Mouse (Mus musculus) midbrain, embryonic 16.5 days (tissue): ENCODE measurements around the gene S1pr4. TPM values are rescaled to one million over a fixed set of nuclear protein-coding genes. Genes with fewer than 3 reads are reported as not detected.

Experiments used
- ATAC-seq: fragments of 200-750 bp; cut with Nextera tagmentation; 2 replicates; pipeline ENCODE4 v1.8.0; 2017; ENCODE audit warnings: moderate TSS enrichment
- H3K27ac ChIP-seq: fragments of 300-500 bp; sonication (generic); 2 replicates; pipeline ENCODE4 v1.5.1; 2014; ENCODE audit warnings: mild to moderate bottlenecking, low read length, mixed read lengths
- H3K27me3 ChIP-seq: fragments of 300-500 bp; sonication (generic); 2 replicates; pipeline ENCODE4 v1.6.1; 2014; ENCODE audit warnings: low read depth, low read length, mixed read lengths; ENCODE audit not compliant: control insufficient read depth, insufficient read depth
- H3K36me3 ChIP-seq: fragments of 300-500 bp; sonication (generic); 2 replicates; pipeline ENCODE4 v1.6.1; 2014; ENCODE audit warnings: mild to moderate bottlenecking, low read length, moderate library complexity, mixed read lengths; ENCODE audit not compliant: control insufficient read depth, insufficient read depth
- H3K4me1 ChIP-seq: fragments of 300-500 bp; sonication (generic); 2 replicates; pipeline ENCODE4 v1.6.1; 2014; ENCODE audit warnings: mild to moderate bottlenecking, low read length, mixed read lengths; ENCODE audit not compliant: control insufficient read depth, insufficient read depth
- H3K4me2 ChIP-seq: fragments of 300-500 bp; sonication (generic); 2 replicates; pipeline ENCODE4 v1.6.1; 2014; ENCODE audit warnings: mild to moderate bottlenecking, low read length, mixed read lengths
- H3K4me3 ChIP-seq: fragments of 300-500 bp; sonication (generic); 2 replicates; pipeline ENCODE4 v1.5.1; 2014; ENCODE audit warnings: low read depth, mild to moderate bottlenecking, low read length, moderate library complexity, mixed read lengths
- H3K9ac ChIP-seq: fragments of 300-500 bp; sonication (generic); 2 replicates; pipeline ENCODE4 v1.6.1; 2014; ENCODE audit warnings: low read depth, low read length, mixed read lengths
- H3K9me3 ChIP-seq: fragments of 300-500 bp; sonication (generic); replicated peaks from 2 replicates; pipeline ENCODE4 v1.6.1; 2014; ENCODE audit warnings: mild to moderate bottlenecking, low read length, mixed read lengths; ENCODE audit not compliant: control insufficient read depth, poor library complexity, severe bottlenecking
- WGBS: fragments of 180-500 bp; shearing (Covaris S2); extraction: QIAGEN DNeasy Blood & Tissue Kit; methylation state at CpG from one replicate; pipeline ENCODE4 v1.1.7; 2014; 5-methylcytosine and 5-hydroxymethylcytosine counted together
- polyA plus RNA-seq: library from polyadenylated mRNA; unstranded; fragments of >200 nt; fragmentation: Nextera tagmentation; extraction: Ambion mirVana; gene quantifications from 2 replicates; pipeline ENCODE4 v1.2.1, GENCODE M21; 2015

The S1pr4 gene
- polyA plus RNA-seq, 1 experiment from 2014 or later: 0.44 TPM

DNA sequence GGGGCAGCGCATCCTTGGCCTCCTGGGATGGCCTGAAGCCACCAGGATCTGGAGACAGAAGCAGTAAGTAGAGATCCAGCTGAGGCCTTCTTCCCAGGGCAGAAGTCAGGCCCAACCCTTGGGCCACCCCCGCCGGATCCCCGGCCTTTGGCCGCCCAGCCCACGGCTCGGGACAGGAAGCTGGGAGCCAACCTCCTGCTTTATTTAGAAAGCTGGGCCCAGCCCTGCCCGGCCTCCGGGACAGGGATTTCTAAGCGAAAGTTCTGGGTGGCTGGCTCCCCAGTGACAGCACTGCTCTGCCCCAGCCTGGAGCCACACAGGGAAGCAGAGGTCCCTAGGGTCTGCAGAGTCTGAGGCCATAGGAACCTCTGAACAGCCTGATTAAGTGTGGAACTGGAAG, 41.9 kb upstream of the S1pr4 start:
- Histone ChIP-seq H3K9me3 (no peaks in the 10 kb centered on the region), H3K36me3 (no peaks in the 10 kb centered on the region), H3K27ac (no peak overlapping the region), H3K27me3 (no peaks in the 10 kb centered on the region), H3K4me3 (no peak overlapping the region), H3K4me2 (no peak overlapping the region), H3K9ac (no peak overlapping the region), H3K4me1 (peaks cover 23% of the 10 kb centered on the region)
- 91% methylated on average over 10 of the region's 10 CpGs for WGBS
- no peak for ATAC-seq

DNA sequence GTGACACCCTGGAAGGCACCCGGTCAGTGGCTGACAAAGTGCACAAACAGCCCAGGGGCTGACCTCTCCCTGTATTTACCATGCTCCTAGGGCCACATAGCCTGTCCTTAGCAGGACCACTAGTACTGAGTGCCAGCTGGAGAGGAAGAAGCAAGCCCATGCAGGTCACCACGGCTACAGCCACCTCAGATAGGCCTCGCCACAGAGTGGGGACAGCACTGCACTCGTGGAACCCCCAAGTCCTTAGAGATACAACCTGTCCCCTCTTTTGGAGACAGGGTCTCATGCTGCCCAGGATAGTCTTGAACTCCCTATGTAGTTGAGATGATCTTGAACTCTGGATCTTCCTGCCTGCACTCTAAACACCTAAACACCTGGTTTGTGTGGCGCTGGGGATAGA, 41.4 kb upstream of the S1pr4 start:
- no peaks in the 10 kb centered on the region for H3K27me3 ChIP-seq
- WGBS: 89% methylated on average over 5 of the region's 5 CpGs
- no peaks in the 10 kb centered on the region for H3K9me3 ChIP-seq
- H3K4me1 ChIP-seq: peaks cover 23% of the 10 kb centered on the region
- no peak overlapping the region for H3K27ac ChIP-seq
- ATAC-seq: no peak
- no peak overlapping the region for H3K9ac ChIP-seq
- H3K36me3 ChIP-seq: no peaks in the 10 kb centered on the region
- no peak overlapping the region for H3K4me3 ChIP-seq
- H3K4me2 ChIP-seq: no peak overlapping the region

DNA sequence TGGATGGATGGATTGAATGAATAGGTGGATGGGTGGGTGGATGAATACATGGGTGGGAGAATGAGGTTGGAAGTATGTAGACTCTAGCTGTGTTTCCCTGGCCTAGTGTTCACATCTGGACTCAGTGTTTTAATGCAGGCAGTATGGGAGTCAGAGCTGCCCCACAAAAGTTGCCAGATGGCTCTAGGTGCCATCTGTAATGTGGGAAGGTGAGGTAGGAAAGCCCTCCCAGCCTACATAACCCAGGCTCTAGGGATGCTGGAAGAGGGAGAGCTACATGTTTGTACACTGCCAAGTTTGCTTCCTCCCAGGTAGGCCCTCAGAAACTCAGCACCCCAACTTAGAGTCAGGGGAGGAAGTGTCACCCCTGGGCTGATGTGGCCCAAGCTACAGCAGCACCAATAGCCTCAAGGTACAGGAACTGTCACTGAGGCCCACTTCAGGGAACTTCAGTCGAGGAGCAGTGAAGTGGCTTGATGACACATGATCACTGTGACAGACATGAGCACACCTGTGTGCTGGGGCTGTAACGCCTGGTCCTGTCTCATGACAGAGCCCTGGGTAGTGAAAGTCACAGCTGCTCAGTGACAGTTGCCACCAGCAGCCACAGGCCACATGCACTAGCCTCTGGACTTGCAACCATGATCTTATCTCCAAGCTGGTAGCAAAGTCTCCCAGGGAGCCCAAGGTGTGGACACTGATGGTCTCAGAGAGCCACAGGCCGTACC, 38.6 kb upstream of the S1pr4 start:
- H3K4me3 ChIP-seq: no peak overlapping the region
- H3K9me3 ChIP-seq: no peaks in the 10 kb centered on the region
- no peak for ATAC-seq
- H3K27ac ChIP-seq: no peak overlapping the region
- H3K4me1 ChIP-seq: peaks cover 17% of the 10 kb centered on the region
- H3K9ac ChIP-seq: no peak overlapping the region
- WGBS: 90% methylated on average over 3 of the region's 3 CpGs
- no peak overlapping the region for H3K4me2 ChIP-seq
- H3K36me3 ChIP-seq: no peaks in the 10 kb centered on the region; the same call in 1 of the 2 replicates
- H3K27me3 ChIP-seq: no peaks in the 10 kb centered on the region

DNA sequence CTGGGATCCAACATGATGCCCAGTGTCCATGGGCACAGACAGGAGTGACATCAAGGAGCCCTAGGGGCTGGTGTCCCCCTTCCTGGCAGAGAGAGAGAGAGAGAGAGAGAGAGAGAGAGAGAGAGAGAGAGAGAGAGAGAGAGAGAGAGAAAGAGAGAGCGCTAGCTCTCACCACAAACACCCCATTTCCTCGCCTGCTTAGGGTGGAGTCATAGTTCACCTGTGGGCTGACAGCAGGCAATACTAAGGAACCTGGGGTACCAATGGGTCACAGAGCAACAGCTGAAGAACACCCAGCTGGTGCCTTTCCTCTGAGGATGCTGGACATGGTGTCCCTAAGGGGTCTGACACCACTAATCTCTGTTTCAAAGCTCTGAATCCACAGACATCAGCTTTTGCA, 37.5 kb upstream of the S1pr4 start:
- Histone ChIP-seq H3K9me3 (no peaks in the 10 kb centered on the region), H3K27me3 (no peaks in the 10 kb centered on the region), H3K36me3 (peaks cover 4% of the 10 kb centered on the region), H3K4me1 (peaks cover 6% of the 10 kb centered on the region), H3K9ac (no peak overlapping the region), H3K4me3 (no peak overlapping the region), H3K4me2 (no peak overlapping the region), H3K27ac (no peak overlapping the region)
- no peak for ATAC-seq
- WGBS: 92% methylated on average over 2 of the region's 2 CpGs

DNA sequence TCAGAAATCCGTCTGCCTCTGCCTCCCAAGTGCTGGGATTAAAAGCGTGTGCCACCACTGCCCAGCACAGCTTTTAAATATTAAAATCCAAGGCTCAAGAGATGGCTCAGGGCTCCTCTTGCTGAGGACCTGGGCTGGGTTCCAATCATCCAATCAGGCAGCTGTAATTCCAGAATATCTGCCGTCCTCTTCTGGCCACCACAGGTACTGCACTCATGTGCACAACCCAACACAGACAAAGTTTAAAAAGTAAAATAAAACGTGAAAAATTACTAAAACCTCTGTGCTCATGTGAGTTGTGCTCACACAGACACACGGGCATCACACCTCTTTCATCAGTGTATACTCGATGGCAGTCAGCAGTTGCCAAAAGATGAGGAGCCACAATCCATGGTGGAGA, 36.8 kb upstream of the S1pr4 start:
- Histone ChIP-seq H3K4me1 (peaks cover under 1% of the 10 kb centered on the region; the same call in 1 of the 2 replicates), H3K9ac (no peak overlapping the region), H3K4me3 (no peak overlapping the region), H3K9me3 (no peaks in the 10 kb centered on the region), H3K36me3 (peaks cover 7% of the 10 kb centered on the region), H3K4me2 (no peak overlapping the region), H3K27ac (no peak overlapping the region), H3K27me3 (no peaks in the 10 kb centered on the region)
- no peak for ATAC-seq
- WGBS: 77% methylated on average over 6 of the region's 6 CpGs

DNA sequence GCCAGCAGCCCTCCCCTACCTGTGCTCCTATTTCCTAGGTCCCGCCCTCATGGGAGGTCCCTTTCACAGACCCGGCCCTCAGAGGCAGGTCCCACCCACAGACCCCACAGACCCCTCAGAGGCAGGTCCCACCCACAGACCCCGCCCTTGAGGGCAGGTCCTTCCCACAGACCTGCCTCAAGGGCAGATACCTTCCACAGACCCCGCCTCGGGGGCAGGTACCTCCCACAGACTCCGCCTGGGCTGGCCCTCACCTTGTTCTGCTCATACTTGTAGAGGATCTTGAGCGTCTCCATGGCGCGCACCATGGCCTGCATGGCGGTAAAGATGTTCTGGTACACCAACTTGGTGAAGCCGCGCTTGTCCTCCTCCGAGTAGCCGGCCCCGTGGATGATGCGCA, 34.9 kb upstream of the S1pr4 start:
- Histone ChIP-seq H3K27me3 (no peaks in the 10 kb centered on the region), H3K27ac (no peak overlapping the region), H3K4me1 (no peaks in the 10 kb centered on the region; the same call in 1 of the 2 replicates), H3K9ac (no peak overlapping the region), H3K36me3 (peaks cover 7% of the 10 kb centered on the region), H3K4me3 (no peak overlapping the region), H3K9me3 (no peaks in the 10 kb centered on the region), H3K4me2 (no peak overlapping the region)
- 74% methylated on average over 16 of the region's 16 CpGs for whole genome bisulfite sequencing
- ATAC-seq: no peak

DNA sequence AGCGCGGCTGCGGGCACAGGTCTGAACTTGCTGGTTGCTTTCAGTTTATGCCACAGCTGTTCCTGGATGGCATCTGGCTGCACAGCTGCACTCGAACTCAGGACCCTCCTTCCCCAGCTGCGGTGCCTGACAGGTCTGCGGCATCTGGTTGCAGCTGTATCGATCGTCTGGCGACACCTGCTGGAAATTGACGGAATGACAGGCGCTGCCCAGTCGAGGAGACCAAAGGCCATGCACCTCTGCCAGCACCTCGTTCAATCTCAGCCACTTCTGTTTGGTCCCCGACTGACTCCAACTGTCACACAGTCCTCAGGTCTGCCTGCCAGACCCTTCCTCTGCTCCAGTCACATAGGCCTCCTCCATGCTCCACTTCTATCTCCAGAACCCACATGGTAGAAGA, 26.8 kb upstream of the S1pr4 start:
- 12% methylated on average over 14 of the region's 14 CpGs for WGBS
- H3K4me1 ChIP-seq: no peaks in the 10 kb centered on the region
- 0 out of 2 replicates have a peak, but pooled peaks cover 3% of the 10 kb centered on the region for H3K27me3 ChIP-seq
- peaks cover 8% of the 10 kb centered on the region for H3K36me3 ChIP-seq
- no peak overlapping the region for H3K27ac ChIP-seq
- H3K9me3 ChIP-seq: no peaks in the 10 kb centered on the region
- no peak overlapping the region for H3K4me3 ChIP-seq
- H3K4me2 ChIP-seq: no peak overlapping the region
- H3K9ac ChIP-seq: no peak overlapping the region
- no peak for ATAC-seq

DNA sequence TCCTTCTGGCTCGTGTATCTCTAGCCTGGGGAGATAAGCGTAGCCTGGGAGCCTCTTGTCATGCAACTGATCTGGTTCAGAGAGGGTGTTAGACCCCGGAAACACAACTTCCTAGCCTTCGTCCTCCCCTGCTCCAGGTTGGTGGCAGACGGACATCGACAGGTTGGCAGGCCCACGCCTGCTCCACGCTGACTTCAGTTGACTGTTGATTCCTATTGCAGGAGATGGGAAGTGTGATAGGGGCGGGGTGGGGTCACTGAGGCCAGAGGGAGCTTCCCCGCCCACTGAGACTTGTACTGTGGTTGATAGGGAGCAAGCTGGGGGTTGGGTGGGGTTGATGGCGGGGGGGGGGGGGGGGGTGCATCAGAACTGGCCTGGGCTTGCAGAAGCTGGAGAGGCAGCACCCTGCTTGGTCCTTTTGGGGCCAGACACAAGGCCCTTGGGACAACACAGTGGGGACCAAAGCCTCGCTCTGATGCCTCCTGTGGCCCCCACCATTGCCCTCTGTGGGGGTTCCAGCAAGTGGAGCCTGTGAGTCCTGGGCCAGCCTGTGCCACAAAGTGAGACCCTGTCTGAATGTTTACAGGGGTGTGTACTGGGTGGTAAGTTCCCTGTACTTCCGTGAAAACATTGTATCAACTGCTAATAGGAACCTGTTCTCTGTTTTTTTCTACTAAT, 25.2 kb upstream of the S1pr4 start:
- H3K27ac ChIP-seq: no peak overlapping the region
- H3K4me2 ChIP-seq: no peak overlapping the region
- 0 out of 2 replicates have a peak, but pooled peaks cover 3% of the 10 kb centered on the region for H3K27me3 ChIP-seq
- peaks cover 8% of the 10 kb centered on the region for H3K36me3 ChIP-seq
- H3K9me3 ChIP-seq: no peaks in the 10 kb centered on the region
- ATAC-seq: no peak
- WGBS: 74% methylated on average over 11 of the region's 13 CpGs
- H3K9ac ChIP-seq: no peak overlapping the region
- no peak overlapping the region for H3K4me3 ChIP-seq
- no peaks in the 10 kb centered on the region for H3K4me1 ChIP-seq

DNA sequence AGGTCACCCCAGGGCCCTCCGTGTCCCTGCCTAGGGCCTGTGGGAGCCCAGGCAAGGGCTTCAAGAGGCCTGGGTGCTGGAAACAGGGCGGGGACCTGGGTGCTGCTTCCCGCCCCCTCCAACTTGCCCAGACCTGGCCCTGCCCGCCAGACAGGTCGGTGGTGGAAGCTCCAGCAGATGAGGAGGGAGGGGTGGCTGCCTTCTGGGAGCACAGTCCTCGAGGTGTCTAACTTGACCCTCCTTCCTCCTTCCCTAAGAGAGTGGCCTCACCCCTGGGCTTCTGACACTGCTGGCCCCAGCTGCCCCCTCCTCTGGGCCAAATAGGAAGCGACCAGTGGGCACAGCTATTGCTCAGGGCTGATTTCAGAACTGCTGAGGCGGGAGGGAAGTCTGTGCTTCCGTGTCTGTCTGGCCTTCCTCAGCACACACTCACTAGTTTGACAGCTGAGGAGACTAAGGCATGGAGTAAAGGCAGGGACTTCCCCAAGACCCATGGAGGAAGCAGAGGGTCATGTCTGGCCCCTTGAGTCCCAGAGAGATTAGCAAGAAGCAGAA, 24.2 kb upstream of the S1pr4 start, which contains the start of gene Gna15:
Gene Gna15, minus strand, starts transcription at position 175 of the 555 bp plus-strand sequence.
- Histone ChIP-seq H3K4me3 (no peak within 1 kb of the TSS), H3K27ac (no peak within 1 kb of the TSS), H3K4me1 (no peaks in the 10 kb centered on the region), H3K9me3 (no peaks in the 10 kb centered on the region), H3K4me2 (no peak within 1 kb of the TSS), H3K27me3 (0 out of 2 replicates have a peak, but pooled peaks cover 3% of the 10 kb centered on the region), H3K9ac (no peak within 1 kb of the TSS), H3K36me3 (peaks cover under 1% of the 10 kb centered on the region; the same call in 1 of the 2 replicates)
- 16% methylated on average over 8 of the region's 9 CpGs for WGBS
- ATAC-seq: no peak
